Mouse (Mus musculus) heart, embryonic 12.5 days (tissue): Measurements from ENCODE around the gene Zbtb25. TPM values are rescaled to one million over a fixed set of nuclear protein-coding genes. Genes with fewer than 3 reads are reported as not detected.

ENCODE experiments used
- ATAC-seq: fragments of 200-750 bp; cut with Nextera tagmentation; 2 replicates; pipeline ENCODE4 v1.8.0; 2017; ENCODE audit warnings: moderate TSS enrichment, moderate library complexity; ENCODE audit not compliant: insufficient number of reproducible peaks, low FRiP score
- H3K27ac ChIP-seq: fragments of 300-500 bp; sonication (generic); 2 replicates; pipeline ENCODE4 v1.5.1; 2016; ENCODE audit warnings: mild to moderate bottlenecking, moderate library complexity; ENCODE audit not compliant: poor library complexity, severe bottlenecking
- H3K27me3 ChIP-seq: fragments of 300-500 bp; sonication (generic); replicated peaks from 2 replicates; pipeline ENCODE4 v1.6.1; 2016; ENCODE audit warnings: mild to moderate bottlenecking, moderate library complexity
- H3K36me3 ChIP-seq: fragments of 300-500 bp; sonication (generic); 2 replicates; pipeline ENCODE4 v1.6.1; 2016; ENCODE audit warnings: mild to moderate bottlenecking, moderate library complexity
- H3K4me1 ChIP-seq: fragments of 300-500 bp; sonication (generic); replicated peaks from 2 replicates; pipeline ENCODE4 v1.6.1; 2016; ENCODE audit warnings: mild to moderate bottlenecking
- H3K4me2 ChIP-seq: fragments of 300-500 bp; sonication (generic); 2 replicates; pipeline ENCODE4 v1.6.1; 2016; ENCODE audit warnings: mild to moderate bottlenecking, moderate library complexity
- H3K4me3 ChIP-seq: fragments of 300-500 bp; sonication (generic); 2 replicates; pipeline ENCODE4 v1.5.1; 2016; ENCODE audit warnings: mild to moderate bottlenecking
- H3K9ac ChIP-seq: fragments of 300-500 bp; sonication (generic); 2 replicates; pipeline ENCODE4 v1.6.1; 2016; ENCODE audit warnings: mild to moderate bottlenecking, moderate library complexity
- H3K9me3 ChIP-seq: fragments of 300-500 bp; sonication (generic); replicated peaks from 2 replicates; pipeline ENCODE4 v1.6.1; 2016; ENCODE audit warnings: mild to moderate bottlenecking, moderate library complexity
- WGBS: fragments of 180-500 bp; shearing (Covaris S2); methylation state at CpG from one replicate; pipeline ENCODE4 v1.1.7; 2016; 5-methylcytosine and 5-hydroxymethylcytosine counted together
- polyA plus RNA-seq: library from polyadenylated mRNA; unstranded; fragments of >200 nt; fragmentation: Nextera tagmentation; extraction: Ambion mirVana; gene quantifications from 2 replicates; pipeline ENCODE4 v1.2.1, GENCODE M21; 2016

Gene Zbtb25
- polyA plus RNA-seq, 1 experiment from 2014 or later: 13.0 TPM

DNA sequence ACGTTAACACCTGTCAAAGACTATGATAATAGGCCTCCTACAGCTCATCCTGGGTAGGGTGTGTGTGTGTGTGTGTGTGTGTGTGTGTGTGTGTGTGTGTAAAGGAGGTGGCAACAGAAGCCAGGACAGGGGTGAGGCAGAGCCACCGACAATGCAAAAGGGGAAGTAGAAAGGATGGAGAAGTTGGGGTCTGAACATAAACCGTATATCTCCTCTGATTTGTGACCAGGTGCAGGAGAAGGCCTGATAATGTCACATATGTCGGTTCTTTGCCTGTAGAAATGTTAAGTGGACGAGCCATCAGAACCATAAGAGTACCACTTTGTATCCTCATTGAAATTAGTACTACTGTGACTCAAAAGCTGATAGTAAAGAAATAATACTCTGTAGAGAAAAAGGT lies 35.7 kb downstream of the Zbtb25 start:
- H3K27ac ChIP-seq: no peak overlapping the region
- ATAC-seq: no peak
- H3K4me3 ChIP-seq: no peak overlapping the region
- no peak overlapping the region for H3K4me2 ChIP-seq
- no peaks in the 10 kb centered on the region for H3K27me3 ChIP-seq
- 86% methylated on average over 5 of the region's 5 CpGs for WGBS
- H3K9ac ChIP-seq: no peak overlapping the region
- H3K36me3 ChIP-seq: peaks cover 19% of the 10 kb centered on the region
- H3K4me1 ChIP-seq: peaks cover 4% of the 10 kb centered on the region
- H3K9me3 ChIP-seq: no peaks in the 10 kb centered on the region

DNA sequence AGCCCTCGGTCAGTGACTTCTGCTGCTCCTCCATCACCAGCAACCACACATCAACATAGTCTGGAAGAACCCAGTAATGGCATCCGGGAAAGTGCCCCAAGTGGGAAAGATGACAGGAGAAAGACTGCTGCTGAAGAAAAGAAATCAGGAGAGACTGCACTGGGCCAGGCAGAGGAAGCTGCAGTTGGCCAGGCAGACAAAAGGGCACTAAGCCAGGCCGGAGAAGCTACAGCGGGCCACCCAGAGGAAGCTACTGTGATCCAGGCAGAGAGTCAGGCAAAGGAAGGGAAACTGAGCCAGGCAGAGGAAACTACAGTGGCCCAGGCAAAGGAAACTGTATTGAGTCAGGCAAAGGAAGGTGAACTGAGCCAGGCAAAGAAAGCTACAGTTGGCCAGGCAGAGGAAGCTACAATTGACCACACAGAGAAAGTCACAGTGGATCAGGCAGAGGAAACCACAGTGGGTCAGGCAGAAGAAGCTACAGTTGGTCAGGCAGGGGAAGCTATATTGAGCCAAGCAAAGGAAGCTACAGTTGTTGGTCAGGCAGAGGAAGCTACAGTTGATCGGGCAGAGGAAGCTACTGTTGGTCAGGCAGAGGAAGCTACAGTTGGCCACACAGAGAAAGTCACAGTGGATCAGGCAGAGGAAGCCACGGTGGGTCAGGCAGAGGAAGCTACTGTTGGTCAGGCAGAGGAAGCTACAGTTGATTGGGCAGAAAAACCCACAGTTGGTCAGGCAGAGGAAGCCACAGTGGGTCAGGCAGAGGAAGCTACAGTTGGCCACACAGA lies 40.6 kb downstream of the Zbtb25 start:
- Histone ChIP-seq H3K27ac (no peak overlapping the region), H3K36me3 (peaks cover 25% of the 10 kb centered on the region), H3K4me1 (peaks cover 16% of the 10 kb centered on the region; the same call in 1 of the 2 replicates), H3K27me3 (no peaks in the 10 kb centered on the region), H3K9ac (no peak overlapping the region), H3K4me3 (no peak overlapping the region), H3K4me2 (no peak overlapping the region), H3K9me3 (no peaks in the 10 kb centered on the region)
- ATAC-seq: no peak
- WGBS: 82% methylated on average over 6 of the region's 6 CpGs

DNA sequence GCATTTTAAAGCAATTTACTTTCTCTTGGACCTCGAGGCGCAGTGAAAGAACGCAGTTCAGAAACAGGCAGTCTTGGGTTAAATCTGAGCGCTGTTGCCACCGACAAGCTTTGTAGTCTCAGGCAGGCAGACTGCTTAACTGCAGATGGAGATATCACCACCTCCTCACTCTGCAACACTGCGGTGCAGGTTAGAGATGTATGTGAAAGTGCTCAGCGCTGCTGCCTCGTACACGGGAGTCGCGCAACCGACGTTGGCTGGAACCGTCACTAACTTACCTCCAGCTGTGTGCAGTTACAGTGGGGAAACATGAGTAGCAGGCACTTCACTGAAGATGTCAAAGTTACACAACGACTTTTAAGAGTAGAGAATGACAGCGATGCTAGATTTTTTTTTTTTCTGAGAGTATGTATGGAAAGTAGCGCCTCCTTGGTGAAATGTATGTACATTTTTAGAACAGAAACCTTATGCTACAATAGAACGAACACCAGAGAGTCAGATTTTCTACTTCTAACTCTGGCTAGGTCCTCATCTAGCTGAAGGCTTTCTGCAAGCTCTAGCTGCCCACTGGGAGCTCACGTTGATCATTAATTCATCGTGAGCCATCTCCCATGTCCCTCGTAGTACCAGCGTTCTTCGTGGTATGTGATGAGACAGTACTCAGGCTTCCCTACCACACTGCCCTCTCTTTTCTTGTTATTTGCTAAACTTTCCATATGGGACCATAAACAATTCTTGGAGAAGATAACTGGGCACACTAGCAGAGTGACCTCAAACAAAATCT lies 42.8 kb downstream of the Zbtb25 start:
- Histone ChIP-seq H3K27me3 (no peaks in the 10 kb centered on the region), H3K9ac (no peak overlapping the region), H3K4me1 (peaks cover 18% of the 10 kb centered on the region), H3K9me3 (no peaks in the 10 kb centered on the region), H3K36me3 (peaks cover 25% of the 10 kb centered on the region), H3K4me2 (no peak overlapping the region), H3K4me3 (no peak overlapping the region), H3K27ac (no peak overlapping the region)
- ATAC-seq: no peak
- WGBS: 78% methylated on average over 23 of the region's 23 CpGs

DNA sequence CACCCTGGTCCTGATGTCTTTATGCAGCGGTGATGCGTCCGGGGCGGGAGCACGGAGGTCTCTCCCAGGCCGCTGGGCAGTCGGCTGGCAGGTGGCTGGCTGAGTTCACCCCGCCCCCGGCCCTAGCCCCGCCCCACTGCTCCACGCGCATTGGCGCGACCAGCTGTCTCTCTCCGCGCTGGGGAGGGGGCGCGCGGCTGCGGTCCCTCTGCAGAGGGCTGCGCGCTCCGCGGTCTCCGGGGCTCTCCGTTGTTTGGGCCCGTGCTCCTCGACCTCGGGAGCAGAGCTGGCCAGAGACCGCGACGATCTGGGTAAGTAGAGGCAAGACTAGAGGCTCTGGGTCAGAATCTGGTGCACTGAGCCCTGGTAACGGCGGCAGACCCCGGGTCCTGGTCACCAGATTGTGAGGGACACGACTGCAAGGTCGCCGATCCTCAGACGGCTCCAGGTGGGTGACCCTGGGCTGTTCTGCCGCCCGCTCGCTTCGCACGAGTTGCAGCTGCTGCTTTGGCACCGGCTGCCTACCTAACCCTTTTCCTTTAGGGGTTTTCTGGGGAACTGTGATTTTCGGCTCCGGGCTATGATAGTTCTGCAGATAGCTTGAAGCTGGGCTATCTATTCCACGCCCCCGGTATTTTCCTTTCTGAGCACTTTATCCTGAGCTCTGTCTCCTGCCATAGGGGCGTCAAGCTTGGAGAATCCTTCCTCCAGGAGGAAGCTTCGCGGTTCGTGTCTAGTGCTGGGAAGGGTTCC lies 44.5 kb downstream of the Zbtb25 start, which contains the start of gene Akap5:
Gene Akap5, plus strand, starts transcription at position 213 of the 753 bp plus-strand sequence.
- Histone ChIP-seq H3K27ac (peak within 1 kb of the TSS; percentile 4; the same call in 1 of the 2 replicates), H3K9ac (peak within 1 kb of the TSS; percentile 84), H3K36me3 (peaks cover 22% of the 10 kb centered on the region), H3K4me3 (peak within 1 kb of the TSS; percentile 69), H3K9me3 (no peaks in the 10 kb centered on the region), H3K27me3 (no peaks in the 10 kb centered on the region), H3K4me1 (peaks cover 29% of the 10 kb centered on the region), H3K4me2 (peak within 1 kb of the TSS; percentile 90)
- peak; percentile 94 for ATAC-seq
- WGBS: under 1% methylated on average over 53 of the region's 53 CpGs

DNA sequence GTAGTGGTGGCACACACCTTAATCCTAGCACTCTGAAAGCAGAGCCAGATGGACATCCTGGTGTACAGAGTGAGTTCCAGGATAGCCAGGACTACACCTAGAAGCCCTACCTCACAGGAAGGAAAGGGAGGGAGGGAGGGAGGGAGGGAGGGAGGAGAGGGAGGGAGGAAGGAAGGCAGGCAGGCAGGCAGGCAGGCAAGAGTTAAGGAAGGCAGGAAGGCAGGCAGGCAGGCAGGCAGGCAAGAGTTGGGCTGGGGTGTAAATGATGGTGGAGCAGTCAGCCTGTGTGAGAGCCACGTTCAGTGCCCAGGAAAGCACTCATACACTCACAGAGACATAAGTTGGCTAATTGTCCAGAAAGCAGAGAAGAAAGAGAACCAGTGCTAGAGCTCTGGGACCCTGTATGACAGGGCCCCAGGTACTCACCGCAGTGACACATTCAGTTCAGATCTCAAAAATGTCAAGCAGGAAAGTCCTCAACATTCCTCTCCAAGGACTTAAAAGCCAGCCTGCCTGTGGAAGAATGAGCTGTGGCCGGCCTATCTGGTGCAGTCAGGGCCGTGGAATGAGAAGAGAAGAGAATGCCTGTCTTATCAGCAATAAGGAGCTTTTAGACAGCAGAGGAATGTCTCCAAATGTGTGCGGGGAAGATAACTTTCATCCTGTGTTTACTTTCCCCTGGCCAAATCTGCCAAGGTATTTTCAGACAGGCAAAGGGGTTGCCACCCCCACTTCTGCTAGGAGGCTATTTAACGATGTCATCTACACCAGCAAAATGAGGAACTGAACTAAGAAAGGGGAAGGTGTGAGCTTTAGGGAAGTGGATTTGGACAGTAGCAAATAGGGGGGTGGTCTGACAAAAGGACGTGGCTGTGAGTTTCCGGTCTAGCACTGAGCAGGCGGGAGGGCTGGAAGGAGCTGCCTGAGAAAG lies 50.9 kb downstream of the Zbtb25 start:
- Histone ChIP-seq H3K9ac (peak overlapping the region; percentile 42), H3K27ac (peak overlapping the region; percentile 96), H3K9me3 (no peaks in the 10 kb centered on the region), H3K27me3 (no peaks in the 10 kb centered on the region), H3K4me3 (no peak overlapping the region), H3K4me2 (peak overlapping the region; percentile 51), H3K4me1 (peaks cover 45% of the 10 kb centered on the region), H3K36me3 (peaks cover 35% of the 10 kb centered on the region)
- peak; percentile 89 for ATAC-seq
- WGBS: 3% methylated on average over 9 of the region's 9 CpGs

DNA sequence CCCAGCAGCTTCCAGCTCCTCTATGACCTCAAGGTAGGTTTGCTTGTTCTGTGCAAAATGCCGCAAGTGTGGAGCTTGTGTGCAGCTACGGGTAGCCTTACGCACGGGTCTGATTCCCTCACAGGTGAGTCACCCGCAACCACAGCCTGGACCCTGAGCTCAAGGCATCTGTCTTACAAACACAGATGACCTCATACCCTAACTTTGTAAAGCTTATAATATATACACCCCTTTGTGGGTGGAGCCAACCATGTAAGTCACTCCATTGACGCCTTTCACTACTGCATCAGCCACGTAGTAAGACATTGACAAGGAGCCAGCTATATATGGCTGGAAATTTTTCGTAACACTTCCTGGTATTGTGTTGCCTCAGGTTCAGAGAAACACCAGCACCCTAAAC lies 57.5 kb downstream of the Zbtb25 start:
- no peak for ATAC-seq
- Histone ChIP-seq H3K4me2 (no peak overlapping the region), H3K9ac (no peak overlapping the region), H3K9me3 (no peaks in the 10 kb centered on the region), H3K36me3 (peaks cover 31% of the 10 kb centered on the region), H3K27me3 (no peaks in the 10 kb centered on the region), H3K4me3 (no peak overlapping the region), H3K4me1 (peaks cover 48% of the 10 kb centered on the region), H3K27ac (no peak overlapping the region)
- 69% methylated on average over 8 of the region's 8 CpGs for WGBS

DNA sequence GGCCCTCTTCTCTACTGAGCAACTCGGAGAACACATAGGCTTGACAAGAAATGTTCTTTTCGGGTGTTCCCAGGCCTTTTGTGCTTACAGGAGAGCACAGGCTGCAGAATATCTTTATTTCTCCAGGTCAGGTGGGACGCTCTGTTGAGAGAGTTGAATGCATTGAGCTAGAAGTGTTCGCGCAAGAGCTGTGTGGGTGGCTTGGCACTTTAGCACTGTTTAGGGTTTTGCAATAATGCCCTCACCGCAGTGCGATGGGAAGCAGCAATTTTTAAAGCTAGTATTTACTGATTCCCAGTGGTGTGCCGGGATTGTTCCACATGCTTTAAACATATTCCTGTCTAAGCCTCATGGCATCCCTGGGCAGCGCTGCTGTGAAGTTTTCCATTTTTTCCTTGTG lies 58.2 kb downstream of the Zbtb25 start:
- no peak overlapping the region for H3K27ac ChIP-seq
- WGBS: 87% methylated on average over 9 of the region's 9 CpGs
- no peak overlapping the region for H3K9ac ChIP-seq
- peaks cover 31% of the 10 kb centered on the region for H3K36me3 ChIP-seq
- no peak overlapping the region for H3K4me2 ChIP-seq
- H3K4me3 ChIP-seq: no peak overlapping the region
- H3K4me1 ChIP-seq: peaks cover 50% of the 10 kb centered on the region
- no peak for ATAC-seq
- H3K9me3 ChIP-seq: no peaks in the 10 kb centered on the region
- H3K27me3 ChIP-seq: no peaks in the 10 kb centered on the region

DNA sequence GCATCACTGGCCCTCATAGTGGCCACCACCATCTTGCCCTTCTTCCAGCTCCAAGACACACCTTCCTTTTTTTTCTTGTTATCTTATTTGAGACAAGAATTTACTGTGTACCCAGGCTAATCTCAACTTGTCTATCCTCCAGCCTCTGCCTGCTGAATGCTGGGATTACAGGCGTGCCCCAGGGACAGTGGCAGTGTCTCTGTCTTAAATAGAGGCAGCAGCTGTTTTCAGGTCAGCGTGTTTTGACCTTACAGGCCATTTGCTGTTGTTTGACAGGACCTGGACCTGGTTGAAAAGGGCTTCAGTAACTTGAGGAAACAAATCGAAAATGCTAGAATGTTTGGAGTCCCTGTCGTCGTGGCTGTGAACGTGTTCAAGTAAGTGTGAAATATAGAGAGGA lies 58.8 kb downstream of the Zbtb25 start:
- no peak overlapping the region for H3K4me3 ChIP-seq
- no peaks in the 10 kb centered on the region for H3K9me3 ChIP-seq
- no peak for ATAC-seq
- H3K27ac ChIP-seq: no peak overlapping the region
- peaks cover 32% of the 10 kb centered on the region for H3K36me3 ChIP-seq
- 53% methylated on average over 6 of the region's 6 CpGs for WGBS
- H3K4me1 ChIP-seq: peaks cover 51% of the 10 kb centered on the region
- H3K27me3 ChIP-seq: no peaks in the 10 kb centered on the region
- H3K9ac ChIP-seq: no peak overlapping the region
- no peak overlapping the region for H3K4me2 ChIP-seq

DNA sequence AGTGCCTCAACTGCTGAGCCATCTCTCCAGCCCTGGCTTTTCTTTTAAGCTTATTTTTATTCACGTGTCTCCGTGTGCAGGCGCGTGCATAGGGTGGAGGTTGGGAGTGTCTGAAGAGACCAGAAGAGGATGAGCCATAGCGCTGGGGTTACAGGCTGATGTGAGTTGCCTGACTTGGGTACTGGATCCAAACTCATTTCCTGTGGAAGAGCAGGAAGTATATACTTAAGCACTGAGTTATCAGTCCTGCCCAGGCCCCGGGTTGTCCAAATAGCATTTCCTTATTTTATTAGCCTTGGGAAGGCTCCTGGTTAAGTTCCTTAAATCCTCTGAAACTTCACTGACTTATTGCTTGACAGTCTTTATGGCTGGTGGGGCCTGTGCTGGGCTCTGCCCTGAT lies 59.4 kb downstream of the Zbtb25 start:
- Histone ChIP-seq H3K27ac (no peak overlapping the region), H3K9ac (no peak overlapping the region), H3K9me3 (no peaks in the 10 kb centered on the region)

DNA sequence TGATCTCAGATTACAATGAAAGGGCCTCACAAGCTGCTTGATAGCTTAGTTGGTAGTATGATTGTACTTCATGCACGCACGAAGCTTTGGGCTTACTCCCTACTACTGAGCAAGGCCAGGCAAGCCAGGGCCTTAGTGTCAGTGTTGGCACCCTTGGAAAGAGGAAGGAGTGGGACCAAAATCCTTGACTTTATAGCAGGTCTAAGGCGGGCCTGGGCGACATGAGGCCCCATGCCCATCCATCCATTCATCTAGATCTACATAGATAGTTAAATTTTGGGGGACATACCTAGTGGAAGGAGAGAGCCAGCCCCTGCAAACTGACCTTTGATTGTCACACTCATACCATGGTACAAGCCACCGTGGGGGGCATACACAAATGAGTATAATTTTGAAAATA lies 61.0 kb downstream of the Zbtb25 start:
- H3K9ac ChIP-seq: no peak overlapping the region
- no peaks in the 10 kb centered on the region for H3K9me3 ChIP-seq
- H3K4me3 ChIP-seq: no peak overlapping the region
- H3K36me3 ChIP-seq: peaks cover 26% of the 10 kb centered on the region
- no peak for ATAC-seq
- H3K4me2 ChIP-seq: no peak overlapping the region
- H3K27ac ChIP-seq: peak overlapping the region; percentile 79
- no peaks in the 10 kb centered on the region for H3K27me3 ChIP-seq
- 77% methylated on average over 5 of the region's 5 CpGs for WGBS
- peaks cover 51% of the 10 kb centered on the region for H3K4me1 ChIP-seq

More for the DNA sequence above, 59.4 kb downstream of the Zbtb25 start:
- Histone ChIP-seq H3K4me1 (peaks cover 51% of the 10 kb centered on the region), H3K4me3 (no peak overlapping the region), H3K27me3 (no peaks in the 10 kb centered on the region), H3K36me3 (peaks cover 31% of the 10 kb centered on the region), H3K4me2 (no peak overlapping the region)
- 62% methylated on average over 6 of the region's 6 CpGs for WGBS
- ATAC-seq: no peak
